ENCODE assay signal across 8 mouse cellular contexts in the genomic region with DNA sequence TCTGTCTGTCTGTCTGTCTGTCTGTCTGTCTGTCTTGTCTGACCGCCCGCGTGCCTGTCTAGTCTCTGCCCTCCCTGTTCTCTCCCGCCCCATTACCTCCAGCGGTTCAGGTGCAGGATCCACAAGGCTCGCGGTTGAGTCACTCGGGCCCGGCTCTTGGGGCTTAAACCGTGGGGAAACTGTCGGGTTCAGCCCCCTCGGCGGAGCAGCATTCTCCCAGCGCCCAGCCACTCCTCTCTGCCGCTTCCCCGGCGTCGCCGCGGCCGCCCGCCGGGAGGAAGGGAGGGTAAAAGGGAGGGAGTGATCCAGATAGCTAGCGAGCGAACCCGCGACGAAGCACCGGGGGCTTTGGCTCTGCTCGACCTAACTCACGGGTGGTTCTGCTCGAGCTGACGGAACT. TPM values are rescaled to one million over a fixed set of nuclear protein-coding genes. Genes with fewer than 3 reads are reported as not detected.
DNase-seq lines count a peak whose midpoint lies in the region; ATAC-seq and TF ChIP-seq lines count a peak whose summit lies in the region.

A gene (minus strand): TSS at position 389 of the 400 bp plus-strand sequence.

- peaks cover 13% of the 10 kb centered on the region for H3K27me3 ChIP-seq in kidney, adult 2 months (replicated peaks; ENCODE audit: control insufficient read depth, insufficient read depth, low read length)
- peaks cover 63% of the 10 kb centered on the region for H3K27me3 ChIP-seq in hindbrain, postnatal 0 days (ENCODE audit: insufficient read depth, low read length)

- peak within 1 kb of the TSS; percentile 48 for H3K4me2 ChIP-seq in hindbrain, postnatal 0 days (ENCODE audit: low read depth, low read length)

- ATAC-seq in hindbrain, postnatal 0 days: no peak

- no peak for TF ChIP-seq CTCF in kidney, adult 2 months (conservative IDR thresholded peaks at IDR 0.05; ENCODE audit: insufficient read depth, insufficient read length, low read depth, low read length)
- no peak for TF ChIP-seq CTCF in cortical plate, adult 2 months (IDR thresholded peaks at IDR 0.05; ENCODE audit: extremely low read depth, insufficient read depth, low read length)
- TF ChIP-seq CTCF in hindbrain, postnatal 0 days (IDR thresholded peaks at IDR 0.05; ENCODE audit: low read depth): no peak

- WGBS in kidney, adult 2 months: 1% methylated on average over 32 of the region's 33 CpGs
- WGBS in hindbrain, postnatal 0 days: under 1% methylated on average over 33 of the region's 33 CpGs

- no peaks in the 10 kb centered on the region for H3K9me3 ChIP-seq in hindbrain, postnatal 0 days (ENCODE audit: low read length)

- H3K4me3 ChIP-seq in kidney, adult 2 months (ENCODE audit: insufficient read depth, low read depth, low read length): no peak within 1 kb of the TSS
- peak within 1 kb of the TSS; percentile 18; the same call in 1 of the 2 replicates for H3K4me3 ChIP-seq in cortical plate, adult 2 months (ENCODE audit: insufficient read depth, low read length)
- H3K4me3 ChIP-seq in hindbrain, postnatal 0 days (ENCODE audit: low read length): peak within 1 kb of the TSS; percentile 31

- H3K27ac ChIP-seq in kidney, adult 2 months (ENCODE audit: insufficient read depth, low read depth, low read length): no peak within 1 kb of the TSS
- no peak within 1 kb of the TSS for H3K27ac ChIP-seq in cortical plate, adult 2 months (ENCODE audit: insufficient read depth, low read length)
- H3K27ac ChIP-seq in hindbrain, postnatal 0 days: no peak within 1 kb of the TSS

- peak; percentile 28 for DNase-seq in kidney, postnatal 10 days
- no peak for DNase-seq in kidney, adult 2 months
- DNase-seq in hindbrain, postnatal 0 days (ENCODE audit: low spot score): no peak
- DNase-seq in neural tube, embryonic 10.5 days (ENCODE audit: extremely low spot score, low spot score): peak; percentile 44
- DNase-seq in embryo, embryonic 10 days (ENCODE audit: low spot score): no peak
- no peak for DNase-seq in ovary, adult 18-20 months (ENCODE audit: low spot score)
- DNase-seq in left cerebral cortex, adult 8-10 months (ENCODE audit: low spot score in 2 of 2): no peak

- TF ChIP-seq POLR2A in kidney, adult 2 months (IDR thresholded peaks at IDR 0.05; ENCODE audit: low read depth, low read length): no peak
- TF ChIP-seq POLR2A in cortical plate, adult 2 months (IDR thresholded peaks at IDR 0.05; ENCODE audit: extremely low read depth, insufficient read depth, low read length): no peak

- peaks cover 5% of the 10 kb centered on the region; the same call in 1 of the 2 replicates for H3K4me1 ChIP-seq in kidney, adult 2 months (ENCODE audit: control insufficient read depth, insufficient read depth, low read length)
- H3K4me1 ChIP-seq in cortical plate, adult 2 months (ENCODE audit: control insufficient read depth, insufficient read depth, low read length): peaks cover under 1% of the 10 kb centered on the region; the same call in 1 of the 2 replicates
- H3K4me1 ChIP-seq in hindbrain, postnatal 0 days (ENCODE audit: insufficient read depth, low read length): peaks cover 6% of the 10 kb centered on the region; the same call in 1 of the 2 replicates

- no peaks in the 10 kb centered on the region for H3K36me3 ChIP-seq in kidney, adult 2 months (ENCODE audit: control insufficient read depth, insufficient read depth, low read length)
- H3K36me3 ChIP-seq in hindbrain, postnatal 0 days (ENCODE audit: insufficient read depth, low read length): no peaks in the 10 kb centered on the region

- H3K9ac ChIP-seq in hindbrain, postnatal 0 days (replicated peaks; ENCODE audit: low read length): peak within 1 kb of the TSS; percentile 37; the same call in 1 of the 2 replicates

RNA-seq across cellular contexts. Expression of the gene that starts here (rescaled TPM):
- polyA plus RNA-seq in kidney, adult 2 months (2012; rRNA removed): 0.22 and 0.25 TPM in 2 replicates
- polyA plus RNA-seq in cortical plate, adult 2 months (2012; rRNA removed): 2.6 and 3.1 TPM in 2 replicates
- 1.4 and 4.5 TPM in 2 replicates for total RNA-seq in hindbrain, postnatal 0 days (2014; rRNA removed)
- 0.29 TPM in 1 of 2 replicates, not detected in the other for polyA plus RNA-seq in hindbrain, postnatal 0 days (2015; fragmentation: Nextera tagmentation; extraction: Ambion mirVana)
- total RNA-seq in left cerebral cortex, adult 8-10 months (2022): 1 to 10 TPM in 2 of 4 experiments, under 1 TPM in 2; 0.41 to 1.8 (median 1.1) TPM

Comparison
In these comparisons a context has a peak if more than half of its experiments do, and no peak if none do; other contexts are left out.
1. DNase-seq: peak in kidney, postnatal 10 days (single experiment) and neural tube, embryonic 10.5 days (single experiment); none in kidney, adult 2 months (single experiment), hindbrain, postnatal 0 days (single experiment), embryo, embryonic 10 days (single experiment), ovary, adult 18-20 months (single experiment) and left cerebral cortex, adult 8-10 months (0 of 2).